Mouse (Mus musculus) hindbrain, embryonic 11.5 days (tissue): ENCODE results near the gene Atp5mpl. TPM values are rescaled to one million over a fixed set of nuclear protein-coding genes. Genes with fewer than 3 reads are reported as not detected.

Experiments
- ATAC-seq: fragments of 200-750 bp; cut with Nextera tagmentation; 2 replicates; pipeline ENCODE4 v1.8.0; 2017; ENCODE audit warnings: mild to moderate bottlenecking, moderate TSS enrichment, moderate library complexity; ENCODE audit not compliant: low FRiP score
- DNase-seq: peaks from one replicate; pipeline ENCODE4 v3.0.0-alpha.2; 2015; ENCODE audit warnings: low spot score
- H3K27ac ChIP-seq: fragments of 300-500 bp; sonication (generic); 2 replicates; pipeline ENCODE4 v1.5.1; 2014; ENCODE audit warnings: mild to moderate bottlenecking, low read depth, low read length
- H3K27me3 ChIP-seq: fragments of 300-500 bp; sonication (generic); 2 replicates; pipeline ENCODE4 v1.6.1; 2014; ENCODE audit warnings: mild to moderate bottlenecking, low read length, moderate library complexity, mixed read lengths; ENCODE audit not compliant: control insufficient read depth, insufficient read depth
- H3K36me3 ChIP-seq: fragments of 300-500 bp; sonication (generic); 2 replicates; pipeline ENCODE4 v1.6.1; 2014; ENCODE audit warnings: mild to moderate bottlenecking, low read length, moderate library complexity, mixed read lengths; ENCODE audit not compliant: control insufficient read depth, insufficient read depth
- H3K4me1 ChIP-seq: fragments of 300-500 bp; sonication (generic); replicated peaks from 2 replicates; pipeline ENCODE4 v1.6.1; 2014; ENCODE audit warnings: low read length, mixed read lengths; ENCODE audit not compliant: control insufficient read depth, insufficient read depth
- H3K4me2 ChIP-seq: fragments of 300-500 bp; sonication (generic); replicated peaks from 2 replicates; pipeline ENCODE4 v1.6.1; 2014; ENCODE audit warnings: mild to moderate bottlenecking, low read depth, low read length
- H3K4me3 ChIP-seq: fragments of 300-500 bp; sonication (generic); 2 replicates; pipeline ENCODE4 v1.5.1; 2014; ENCODE audit warnings: low read depth, low read length
- H3K9ac ChIP-seq: fragments of 300-500 bp; sonication (generic); 2 replicates; pipeline ENCODE4 v1.6.1; 2014; ENCODE audit warnings: low read depth, low read length
- H3K9me3 ChIP-seq: fragments of 300-500 bp; sonication (generic); 2 replicates; pipeline ENCODE4 v1.6.1; 2016; ENCODE audit warnings: low read length; ENCODE audit not compliant: control insufficient read depth
- WGBS: fragments of 180-500 bp; shearing (Covaris S2); extraction: QIAGEN DNeasy Blood & Tissue Kit; methylation state at CpG from one replicate; pipeline ENCODE4 v1.1.7; 2014; 5-methylcytosine and 5-hydroxymethylcytosine counted together
- polyA plus RNA-seq: library from polyadenylated mRNA; unstranded; fragments of >200 nt; fragmentation: Nextera tagmentation; extraction: Ambion mirVana; gene quantifications from 2 replicates; pipeline ENCODE4 v1.2.1, GENCODE M21; 2014

Atp5mpl gene
- polyA plus RNA-seq, 1 experiment from 2014 or later = 582 TPM

- DNase-seq (no peak), ATAC-seq (no peak)
- Histone ChIP-seq H3K9ac (0 out of 2 replicates have a peak overlapping the region, but pooled peaks have one; percentile 7), H3K27me3 (no peaks in the 10 kb centered on the region), H3K36me3 (no peaks in the 10 kb centered on the region), H3K4me3 (no peak overlapping the region), H3K4me2 (no peak overlapping the region), H3K9me3 (no peaks in the 10 kb centered on the region), H3K27ac (no peak overlapping the region), H3K4me1 (no peaks in the 10 kb centered on the region)
- WGBS = 67% methylated on average over 9 of the region's 9 CpGs
Measured at GRCm38 (mm10) chr12:111986756-111987155, 20.0 kb upstream of the Atp5mpl start.

- no peak overlapping the region for H3K4me3 ChIP-seq
- no peak for ATAC-seq
- no peaks in the 10 kb centered on the region for H3K9me3 ChIP-seq
- WGBS = 75% methylated on average over 2 of the region's 2 CpGs
- no peaks in the 10 kb centered on the region for H3K27me3 ChIP-seq
- no peak for DNase-seq
- H3K27ac ChIP-seq = no peak overlapping the region
- H3K9ac ChIP-seq = no peak overlapping the region
- no peaks in the 10 kb centered on the region for H3K36me3 ChIP-seq
- H3K4me1 ChIP-seq = no peaks in the 10 kb centered on the region
- H3K4me2 ChIP-seq = no peak overlapping the region
Measured at GRCm38 (mm10) chr12:111983165-111983564, 16.4 kb upstream of the Atp5mpl start.

GRCm38 (mm10) chr12:111981831-111982230 lies 15.1 kb upstream of the Atp5mpl start:
- ATAC-seq = no peak
- no peak for DNase-seq

DNA sequence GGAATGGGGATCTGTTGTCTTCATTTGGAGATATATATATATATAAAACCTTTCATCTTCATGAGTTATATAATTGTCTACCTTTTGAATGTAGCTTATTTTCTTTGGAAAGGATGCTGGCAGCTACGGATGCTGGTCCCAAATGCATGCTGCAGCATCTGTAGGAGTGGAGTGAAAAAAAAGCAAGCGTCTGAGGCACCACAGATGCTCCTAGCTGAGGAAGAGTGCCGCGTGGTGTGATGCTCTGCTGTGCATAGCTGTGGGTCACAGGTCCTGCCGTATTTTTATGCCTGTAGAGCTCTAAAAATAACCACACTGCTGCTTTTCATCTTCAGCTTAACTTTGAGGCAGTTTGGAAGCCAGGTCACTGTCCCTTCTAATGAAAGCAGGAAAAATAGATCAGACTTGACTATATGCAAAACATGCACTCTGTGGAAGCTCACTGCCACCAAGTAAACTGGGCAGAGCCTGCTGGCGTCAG lies 14.2 kb upstream of the Atp5mpl start, which contains the start of gene Rd3l:
TSS of gene Rd3l (minus strand) at position 431 of the 481 bp plus-strand sequence.
- no peak within 1 kb of the TSS for H3K27ac ChIP-seq
- no peaks in the 10 kb centered on the region for H3K27me3 ChIP-seq
- H3K4me2 ChIP-seq = no peak within 1 kb of the TSS
- DNase-seq = no peak
- no peak within 1 kb of the TSS for H3K4me3 ChIP-seq
- no peaks in the 10 kb centered on the region for H3K9me3 ChIP-seq
- ATAC-seq = no peak
- no peaks in the 10 kb centered on the region for H3K4me1 ChIP-seq
- H3K9ac ChIP-seq = no peak within 1 kb of the TSS
- 76% methylated on average over 6 of the region's 6 CpGs for WGBS
- H3K36me3 ChIP-seq = no peaks in the 10 kb centered on the region

More at GRCm38 (mm10) chr12:111981831-111982230, 15.1 kb upstream of the Atp5mpl start:
- no peak overlapping the region for H3K4me3 ChIP-seq
- WGBS = 77% methylated on average over 8 of the region's 8 CpGs
- no peaks in the 10 kb centered on the region for H3K36me3 ChIP-seq
- H3K9ac ChIP-seq = no peak overlapping the region
- H3K4me1 ChIP-seq = no peaks in the 10 kb centered on the region
- no peaks in the 10 kb centered on the region for H3K27me3 ChIP-seq
- no peaks in the 10 kb centered on the region for H3K9me3 ChIP-seq
- no peak overlapping the region for H3K27ac ChIP-seq
- no peak overlapping the region for H3K4me2 ChIP-seq

- no peak for ATAC-seq
- no peak overlapping the region for H3K4me2 ChIP-seq
- no peaks in the 10 kb centered on the region for H3K36me3 ChIP-seq
- no peaks in the 10 kb centered on the region for H3K4me1 ChIP-seq
- no peak overlapping the region for H3K27ac ChIP-seq
- 69% methylated on average over 6 of the region's 6 CpGs for WGBS
- H3K9me3 ChIP-seq = no peaks in the 10 kb centered on the region
- H3K4me3 ChIP-seq = no peak overlapping the region
- DNase-seq = no peak
- H3K9ac ChIP-seq = no peak overlapping the region
- no peaks in the 10 kb centered on the region for H3K27me3 ChIP-seq
Measured at GRCm38 (mm10) chr12:111978274-111978673, 11.5 kb upstream of the Atp5mpl start.

DNA sequence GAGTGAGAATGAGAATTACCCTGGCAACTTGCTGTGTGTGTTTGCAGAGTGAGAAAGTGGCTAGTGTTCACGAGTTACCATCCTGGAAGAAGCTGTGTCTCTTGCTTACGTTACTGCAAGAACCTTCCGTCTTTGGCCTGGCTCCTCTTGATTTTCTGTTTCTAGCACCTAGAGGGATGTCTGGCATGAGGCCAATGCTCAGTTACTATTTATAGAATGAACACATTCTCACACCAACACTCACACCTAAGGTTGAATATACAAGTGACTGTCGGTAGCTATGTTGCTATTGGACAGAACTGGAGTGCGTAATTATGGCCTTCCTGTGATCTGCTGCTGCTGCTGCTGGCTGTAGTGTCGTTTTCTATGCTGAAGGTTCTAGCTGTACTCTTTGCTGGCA lies 10.4 kb upstream of the Atp5mpl start:
- Histone ChIP-seq H3K36me3 (no peaks in the 10 kb centered on the region), H3K9ac (no peak overlapping the region), H3K27ac (no peak overlapping the region), H3K4me1 (no peaks in the 10 kb centered on the region), H3K27me3 (no peaks in the 10 kb centered on the region), H3K4me2 (no peak overlapping the region), H3K9me3 (no peaks in the 10 kb centered on the region), H3K4me3 (no peak overlapping the region)
- DNase-seq (no peak), ATAC-seq (no peak)
- 67% methylated on average over 6 of the region's 6 CpGs for WGBS

DNA sequence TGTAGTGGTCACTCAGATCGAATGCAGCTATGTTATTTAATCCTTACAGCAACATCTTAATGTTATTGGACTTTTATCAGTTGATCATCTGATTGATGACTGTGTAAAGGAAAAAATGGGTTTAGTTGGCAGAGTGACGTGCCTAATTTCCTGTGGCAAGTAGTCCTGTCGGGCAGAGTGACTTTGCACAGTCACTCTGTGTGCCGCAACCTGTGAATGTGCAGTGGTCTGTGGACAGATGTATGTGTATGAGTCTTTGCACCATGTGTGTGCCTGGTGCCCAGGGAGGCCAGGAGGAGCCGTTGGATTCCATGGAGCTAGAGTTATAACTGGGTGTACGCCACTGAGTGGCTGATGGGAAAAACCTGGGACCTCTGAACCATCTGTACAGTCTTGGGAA lies 7.8 kb upstream of the Atp5mpl start:
- H3K9ac ChIP-seq = no peak overlapping the region

DNA sequence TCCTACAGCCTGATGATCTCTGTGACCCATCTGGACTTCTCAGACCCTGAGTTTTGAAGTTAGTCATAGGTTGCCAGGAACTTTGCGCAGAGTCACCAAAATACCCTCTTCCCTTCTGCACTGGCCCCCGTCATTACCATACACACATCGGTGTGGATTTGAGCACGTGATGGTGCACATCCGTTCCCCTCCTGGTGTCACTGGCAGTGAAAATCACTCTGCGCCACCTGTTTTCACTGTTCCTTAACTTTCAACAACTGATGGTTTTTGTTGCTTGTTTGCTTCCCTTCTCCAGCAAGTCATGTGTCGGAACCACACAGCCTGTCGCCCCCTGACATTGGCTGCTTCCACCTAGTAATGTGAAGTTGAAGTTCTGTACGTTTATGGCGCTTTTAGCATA lies 5.7 kb upstream of the Atp5mpl start:
- no peak overlapping the region for H3K9ac ChIP-seq
- ATAC-seq = no peak
- DNase-seq = no peak

More for the DNA sequence above, 7.8 kb upstream of the Atp5mpl start:
- H3K36me3 ChIP-seq = no peaks in the 10 kb centered on the region
- WGBS = 85% methylated on average over 6 of the region's 6 CpGs
- no peaks in the 10 kb centered on the region for H3K27me3 ChIP-seq
- H3K4me2 ChIP-seq = no peak overlapping the region
- H3K4me1 ChIP-seq = no peaks in the 10 kb centered on the region
- ATAC-seq (no peak), DNase-seq (no peak)
- no peak overlapping the region for H3K4me3 ChIP-seq
- H3K9me3 ChIP-seq = no peaks in the 10 kb centered on the region
- H3K27ac ChIP-seq = no peak overlapping the region

DNA sequence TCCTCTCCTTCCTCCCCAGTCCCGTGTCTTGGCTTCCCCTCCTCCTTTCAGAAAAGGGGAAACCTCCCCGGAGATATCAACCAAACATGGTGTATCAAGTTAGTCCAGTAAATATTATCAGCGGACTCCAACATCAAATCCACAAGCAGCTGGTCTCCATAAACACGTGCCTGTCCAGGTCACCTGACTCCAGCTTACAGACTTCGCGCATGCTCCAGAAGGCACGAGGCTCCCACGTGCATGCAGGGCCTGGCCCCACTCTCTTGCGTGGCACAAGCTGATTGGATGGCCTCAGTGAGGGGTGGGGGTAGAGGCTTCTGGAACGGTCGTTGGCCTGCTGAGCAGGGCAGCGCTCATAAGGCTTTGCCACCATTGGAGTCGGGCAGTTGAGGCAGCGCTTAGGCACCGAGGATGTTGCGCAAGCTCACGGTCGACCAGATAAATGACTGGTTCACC lies 4.5 kb upstream of the Atp5mpl start, which contains the start of gene Tdrd9:
TSS of gene Tdrd9 (plus strand) at position 329 of the 456 bp plus-strand sequence.
- DNase-seq (no peak), ATAC-seq (no peak)
- H3K27ac ChIP-seq = no peak within 1 kb of the TSS
- no peak within 1 kb of the TSS for H3K9ac ChIP-seq
- no peak within 1 kb of the TSS for H3K4me2 ChIP-seq
- WGBS = 88% methylated on average over 18 of the region's 18 CpGs
- H3K27me3 ChIP-seq = no peaks in the 10 kb centered on the region
- H3K9me3 ChIP-seq = no peaks in the 10 kb centered on the region
- peaks cover 1% of the 10 kb centered on the region; the same call in 1 of the 2 replicates for H3K4me1 ChIP-seq
- H3K4me3 ChIP-seq = no peak within 1 kb of the TSS
- no peaks in the 10 kb centered on the region for H3K36me3 ChIP-seq

More for the DNA sequence above, 5.7 kb upstream of the Atp5mpl start:
- no peak overlapping the region for H3K4me3 ChIP-seq
- H3K36me3 ChIP-seq = no peaks in the 10 kb centered on the region
- no peak overlapping the region for H3K4me2 ChIP-seq
- H3K27ac ChIP-seq = no peak overlapping the region
- H3K27me3 ChIP-seq = no peaks in the 10 kb centered on the region
- 92% methylated on average over 10 of the region's 10 CpGs for WGBS
- H3K9me3 ChIP-seq = no peaks in the 10 kb centered on the region
- H3K4me1 ChIP-seq = no peaks in the 10 kb centered on the region
